Mouse (Mus musculus) frontal cortex, postnatal 25 days (tissue): Measurements from ENCODE around the gene Icmt.
A peak's percentile ranks its signal among the peaks of the same experiment; 100 is the strongest.

Source experiments
- DNase-seq, 2 experiments: peaks; one replicate each; pipeline ENCODE4 v3.0.0; 2022; ENCODE audit warnings: low spot score in 2 of 2

Gene Icmt

DNA sequence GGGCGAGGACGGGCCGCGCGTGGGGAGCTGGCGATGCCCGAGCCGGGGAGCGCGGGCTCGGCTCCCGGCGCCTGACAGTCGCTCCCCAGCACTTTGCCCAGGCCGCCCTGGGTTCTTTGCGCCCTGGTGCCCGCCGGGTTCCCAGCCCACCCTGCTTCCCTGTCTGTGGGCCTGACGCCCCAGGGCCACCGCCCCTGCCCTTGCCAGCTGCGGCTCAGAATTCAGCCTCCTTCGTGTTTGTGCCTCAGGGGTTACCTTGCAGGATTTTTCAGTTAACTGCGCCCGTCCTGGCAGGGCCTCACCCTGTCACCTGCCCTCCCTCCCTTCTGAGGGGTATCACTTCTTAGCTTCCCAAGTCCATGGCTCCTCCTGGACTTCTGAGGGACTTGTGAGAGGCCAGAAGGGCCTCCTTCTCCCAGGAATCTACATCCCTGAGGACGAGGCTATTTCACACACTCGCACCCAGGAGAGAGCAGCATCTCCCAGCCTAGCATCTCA lies 42.3 kb downstream of the Icmt start:
- DNase-seq: no peak

- no peak for DNase-seq
Measured at GRCm38 (mm10) chr4:152340584-152341284, 43.7 kb downstream of the Icmt start.

- no peak for DNase-seq
Measured at GRCm38 (mm10) chr4:152343296-152343695, 46.3 kb downstream of the Icmt start.

DNA sequence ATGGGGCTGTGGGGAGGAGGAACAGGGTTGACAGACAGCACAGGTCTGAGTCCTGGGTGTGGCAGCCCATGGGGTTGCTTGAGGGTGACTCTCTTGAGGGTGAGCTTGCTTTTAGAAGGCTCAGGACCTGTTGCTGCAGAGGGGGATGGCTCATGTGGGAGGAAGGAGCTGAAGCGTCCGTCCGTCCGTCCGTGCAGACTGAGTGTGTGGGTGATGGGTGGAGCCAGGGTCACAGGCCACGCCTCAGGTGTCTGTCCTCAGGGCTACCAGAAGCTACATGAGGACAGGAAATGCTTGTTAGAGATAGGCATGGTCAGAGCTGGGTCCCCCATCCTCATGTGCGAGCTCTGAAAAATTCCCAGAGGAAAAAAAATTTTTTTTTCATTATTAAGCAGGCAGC lies 47.6 kb downstream of the Icmt start:
- no peak for DNase-seq

- DNase-seq: no peak
Measured at GRCm38 (mm10) chr4:152345120-152345889, 48.3 kb downstream of the Icmt start.

- DNase-seq: peak in 1 of 2 experiments; percentile 57
Measured at GRCm38 (mm10) chr4:152349837-152350381, 52.9 kb downstream of the Icmt start.

DNA sequence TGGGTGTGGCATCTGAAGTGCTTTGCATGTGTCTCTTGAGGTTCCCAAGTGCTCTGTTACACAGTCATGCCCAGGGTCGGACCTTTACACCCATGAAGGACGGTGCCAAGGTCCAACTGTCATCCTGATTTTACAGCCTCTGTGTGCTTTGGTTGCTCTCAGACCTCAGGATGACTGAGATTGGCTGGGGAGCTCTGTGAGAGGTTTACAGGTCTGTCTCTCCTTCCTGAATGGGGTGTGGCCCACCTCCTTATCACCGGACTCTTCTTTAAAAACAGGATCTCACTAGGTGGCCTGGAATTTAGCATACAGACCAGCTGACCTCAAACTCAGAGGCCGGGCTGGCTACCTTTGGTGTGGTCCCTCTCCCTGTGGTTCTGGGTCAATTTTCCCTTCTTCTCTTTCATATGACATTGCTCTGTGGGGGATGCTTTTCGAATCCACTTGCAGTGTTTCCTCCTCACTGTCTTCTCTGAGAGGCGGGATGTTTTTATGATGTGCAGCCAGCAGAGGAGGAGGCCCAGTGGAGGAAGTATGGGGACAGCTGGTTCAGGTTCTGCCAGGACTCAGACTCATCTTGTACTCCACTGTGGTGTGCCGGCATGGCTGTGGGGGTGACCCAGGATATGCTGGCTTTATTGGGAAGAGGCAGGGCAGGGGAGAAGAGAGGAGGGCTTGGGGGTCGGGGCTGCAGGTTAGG lies 53.8 kb downstream of the Icmt start:
- no peak for DNase-seq

- DNase-seq: no peak
Measured at GRCm38 (mm10) chr4:152351422-152352305, 54.6 kb downstream of the Icmt start.

DNA sequence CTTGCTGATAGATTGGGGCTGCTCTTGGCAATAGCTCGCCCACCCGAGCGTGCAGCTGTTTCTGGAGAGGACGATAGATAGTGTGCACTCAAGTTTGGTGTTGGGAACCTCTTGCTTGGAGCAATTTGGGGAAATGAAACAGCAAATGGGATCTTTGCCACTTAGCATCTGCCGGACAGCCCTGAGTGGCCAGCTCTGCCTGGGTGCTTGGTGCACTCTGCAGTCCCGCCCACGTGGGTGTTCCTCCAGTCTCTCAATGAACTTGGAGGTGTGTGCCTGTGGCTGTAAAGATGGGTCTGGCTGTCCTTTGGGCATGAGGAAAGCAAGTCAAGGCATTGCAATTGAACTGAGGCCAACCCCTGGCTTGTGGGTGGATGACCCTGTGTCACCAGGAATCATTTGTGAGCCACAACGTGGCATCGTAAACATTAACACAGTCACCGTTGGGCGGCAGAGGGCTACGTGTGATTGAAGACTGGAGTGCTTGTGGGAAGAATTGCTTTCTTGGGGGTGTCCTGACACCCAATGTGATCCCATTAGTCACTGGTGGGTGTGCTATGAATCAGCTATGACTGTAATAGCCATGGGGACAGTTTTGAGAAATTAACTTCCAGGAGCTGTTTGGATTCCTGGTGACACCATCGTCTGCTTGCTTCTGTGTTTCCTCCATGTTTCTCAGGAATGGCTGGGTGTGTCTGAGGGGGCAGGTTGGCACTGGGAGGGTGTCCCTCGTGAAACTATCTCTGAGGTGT lies 57.0 kb downstream of the Icmt start:
- DNase-seq: no peak

DNA sequence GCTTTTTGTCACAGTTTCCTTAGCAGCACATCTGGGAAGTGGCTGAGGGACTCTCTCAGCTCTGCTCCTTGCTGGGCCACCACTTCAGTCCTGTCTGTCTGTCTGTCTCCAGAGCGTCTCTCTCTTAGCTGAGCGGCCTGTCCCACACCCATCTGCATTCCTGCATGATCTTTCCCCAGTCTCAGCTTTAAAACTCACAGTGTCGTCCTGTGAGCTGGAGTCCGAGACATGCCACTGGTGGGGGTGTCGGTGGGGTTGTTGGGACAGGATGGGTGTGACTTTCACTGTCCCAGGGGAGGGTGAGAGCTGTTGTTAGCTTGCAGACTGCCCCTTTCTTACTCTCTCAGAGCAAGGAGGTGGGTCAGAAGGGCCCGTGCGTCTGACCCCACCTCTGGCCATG lies 58.6 kb downstream of the Icmt start:
- DNase-seq: no peak
